Mouse (Mus musculus) ovary, adult 2 months (tissue): ENCODE data around the gene Olfr851. TPM values are rescaled to one million over a fixed set of nuclear protein-coding genes. Genes with fewer than 3 reads are reported as not detected.

Source experiments
- polyA plus RNA-seq: library from polyadenylated mRNA; depleted of rRNA; stranded (reverse); fragments of >200 nt; gene quantifications from 2 replicates; pipeline ENCODE4 v1.2.3, GENCODE M21; 2012; rRNA removed

The Olfr851 gene
- not detected in 2 replicates for polyA plus RNA-seq

DNA sequence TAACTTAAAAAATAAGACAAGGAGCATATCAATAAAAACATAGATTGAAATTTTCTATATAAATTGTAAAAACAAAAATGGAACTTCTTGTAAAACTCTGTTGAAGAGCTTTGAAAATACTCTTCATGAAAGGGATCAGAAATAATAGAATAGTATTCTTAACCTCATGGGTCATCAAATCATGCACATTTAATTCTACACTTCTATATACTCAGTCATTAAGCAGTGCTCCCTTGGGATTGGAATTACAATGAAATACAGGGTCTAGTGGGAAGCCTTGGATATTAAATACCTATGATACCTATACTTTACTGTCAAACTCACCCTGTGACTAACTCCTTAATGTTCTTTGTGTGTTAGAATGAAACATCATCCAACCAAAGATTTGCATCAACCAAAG, at the start of gene Olfr851:
Olfr851 (plus strand) TSS at position 301 of the 400 bp plus-strand sequence.

DNA sequence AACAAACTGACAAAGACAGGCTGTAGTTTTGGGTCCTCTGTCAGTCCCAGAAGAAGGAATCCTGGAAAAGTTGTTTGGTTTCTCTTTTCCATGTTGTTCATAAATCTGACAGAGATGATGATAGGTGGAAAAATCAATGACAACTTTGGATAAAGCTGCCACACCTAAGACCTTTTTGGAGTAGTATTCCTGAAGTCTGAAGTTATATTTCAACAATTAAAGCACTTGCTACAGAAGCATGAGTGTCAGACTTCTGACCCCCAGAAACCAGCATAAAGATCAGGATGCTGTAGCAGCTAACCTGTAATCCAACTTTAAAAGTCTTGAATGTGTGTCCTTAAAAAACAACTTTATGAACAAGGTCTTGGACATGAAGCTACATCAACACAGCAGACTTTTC, 14.9 kb upstream of the Olfr851 start, which contains the start of gene Olfr850:
Olfr850 (minus strand) TSS at position 101 of the 400 bp plus-strand sequence.

DNA sequence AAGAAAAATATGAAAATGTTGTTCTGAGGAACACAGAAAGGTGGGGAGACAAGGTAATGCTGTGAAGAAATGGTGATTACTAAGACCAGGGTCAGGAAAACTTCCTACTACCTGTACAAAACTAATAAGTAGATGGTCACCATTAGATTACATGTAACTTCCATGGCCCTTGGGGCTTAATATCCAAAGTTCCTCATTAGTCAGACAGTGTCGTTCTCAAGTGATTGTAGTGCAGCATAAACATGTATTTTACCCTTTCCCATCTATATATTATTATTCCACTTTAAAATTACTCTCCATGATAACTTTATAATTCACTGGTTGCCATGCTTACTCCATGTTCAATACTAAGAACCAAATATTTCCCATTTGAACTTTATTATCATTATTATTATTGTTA, 47.9 kb downstream of the Olfr851 start, which contains the start of gene Olfr853:
Olfr853 (minus strand) TSS at position 101 of the 400 bp plus-strand sequence.

Other genes starting within 250 kb of the Olfr851 start
- not detected in 2 replicates for gene Olfr843, start 241.3 kb upstream of the Olfr851 start, polyA plus RNA-seq
- gene Olfr844, start 176.9 kb upstream of the Olfr851 start, polyA plus RNA-seq = not detected in 2 replicates
- not detected in 2 replicates for gene Olfr845, start 156.8 kb upstream of the Olfr851 start, polyA plus RNA-seq
- not detected in 2 replicates for gene Olfr846, start 129.3 kb upstream of the Olfr851 start, polyA plus RNA-seq
- gene Olfr847, start 114.6 kb upstream of the Olfr851 start, polyA plus RNA-seq = not detected in 2 replicates
- not detected in 2 replicates for gene Olfr849, start 53.0 kb upstream of the Olfr851 start, polyA plus RNA-seq
- not detected in 2 replicates for gene Olfr850, start 15.0 kb upstream of the Olfr851 start, polyA plus RNA-seq
- gene Olfr853, start 47.8 kb downstream of the Olfr851 start, polyA plus RNA-seq = not detected in 2 replicates
- gene Olfr854, start 74.1 kb downstream of the Olfr851 start, polyA plus RNA-seq = not detected in 2 replicates
- gene Olfr855, start 89.3 kb downstream of the Olfr851 start, polyA plus RNA-seq = not detected in 2 replicates
- gene Zfp317, start 128.8 kb downstream of the Olfr851 start, polyA plus RNA-seq = 7.9 and 8.8 TPM in 2 replicates
- not detected in 2 replicates for gene Olfr857, start 216.1 kb downstream of the Olfr851 start, polyA plus RNA-seq